Mouse (Mus musculus): ENCODE data around the gene Oit3. TPM values are rescaled to one million over a fixed set of nuclear protein-coding genes. Genes with fewer than 3 reads are reported as not detected.
"Not testable (repeated sequence)": the region's sequence is repeated elsewhere in the genome, so short reads cannot be mapped to it uniquely, and the experiment has no call there.

The Oit3 gene
- polyA plus RNA-seq, 1 experiment from 2014 or later: 0.82 TPM

DNA sequence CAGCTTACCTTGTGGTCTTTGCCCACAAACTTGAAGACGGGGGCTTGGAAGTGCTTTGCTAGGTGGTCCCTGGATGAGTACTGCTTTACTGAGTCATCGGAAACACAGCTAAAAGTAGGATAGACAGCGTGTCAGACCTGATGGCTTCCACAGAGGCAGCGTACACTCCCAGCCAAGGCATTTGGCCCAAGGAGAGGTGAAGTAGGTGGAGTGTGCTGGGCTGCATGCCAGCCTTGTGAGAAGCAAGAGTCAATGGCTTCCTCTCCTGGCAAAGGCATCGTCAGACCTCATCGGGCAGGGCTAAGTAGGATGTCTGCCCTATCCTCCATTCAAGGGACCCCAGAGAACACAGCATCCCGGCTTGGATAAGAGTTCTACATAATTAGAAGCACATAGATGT is 16.2 kb downstream of the Oit3 start:
- 94% methylated on average over 7 of the region's 7 CpGs for WGBS
- no peak overlapping the region for H3K4me3 ChIP-seq
- H3K4me1 ChIP-seq: peaks cover 3% of the 10 kb centered on the region
- no peaks in the 10 kb centered on the region for H3K36me3 ChIP-seq (replicated peaks)
- H3K27ac ChIP-seq (replicated peaks): no peak overlapping the region
- H3K9me3 ChIP-seq: no peaks in the 10 kb centered on the region
- H3K27me3 ChIP-seq (replicated peaks; ENCODE audit: low read depth, poor library complexity, severe bottlenecking): no peaks in the 10 kb centered on the region
- DNase-seq (ENCODE audit: low spot score): no peak

- H3K9me3 ChIP-seq: no peaks in the 10 kb centered on the region
- no peak for DNase-seq (ENCODE audit: low spot score)
- no peak overlapping the region for H3K4me3 ChIP-seq
- no peaks in the 10 kb centered on the region for H3K27me3 ChIP-seq (replicated peaks; ENCODE audit: low read depth, poor library complexity, severe bottlenecking)
- no peaks in the 10 kb centered on the region for H3K36me3 ChIP-seq (replicated peaks)
- 80% methylated on average over 3 of the region's 3 CpGs for WGBS
- no peaks in the 10 kb centered on the region for H3K4me1 ChIP-seq
- no peak overlapping the region for H3K27ac ChIP-seq (replicated peaks)
Measured at GRCm38 (mm10) chr10:59424453-59424852, 17.1 kb downstream of the Oit3 start.

DNA sequence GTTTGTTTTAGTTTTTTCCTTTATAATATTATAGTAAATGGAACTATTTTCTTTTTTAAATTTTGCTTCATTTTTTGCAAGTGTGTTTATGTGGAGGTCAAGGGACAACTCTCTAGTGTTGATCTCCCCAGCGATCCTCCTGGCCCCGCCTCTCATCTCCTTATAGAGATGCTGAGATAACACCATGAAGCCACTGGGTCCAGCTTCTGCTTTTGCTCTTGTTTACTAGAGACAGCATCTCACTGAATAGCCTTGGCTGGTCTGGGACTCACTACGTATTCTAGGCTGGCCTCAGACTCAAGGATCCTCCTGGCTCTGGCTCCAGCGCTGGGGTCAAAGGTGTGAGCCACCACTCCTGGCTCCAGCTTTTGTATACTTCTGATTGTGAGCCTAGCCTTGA is 22.1 kb downstream of the Oit3 start:
- 87% methylated on average over 4 of the region's 4 CpGs for WGBS
- H3K9me3 ChIP-seq: no peaks in the 10 kb centered on the region
- no peak overlapping the region for H3K4me3 ChIP-seq
- no peaks in the 10 kb centered on the region for H3K4me1 ChIP-seq
- DNase-seq (ENCODE audit: low spot score): no peak
- H3K36me3 ChIP-seq (replicated peaks): no peaks in the 10 kb centered on the region
- no peaks in the 10 kb centered on the region for H3K27me3 ChIP-seq (replicated peaks; ENCODE audit: low read depth, poor library complexity, severe bottlenecking)
- no peak overlapping the region for H3K27ac ChIP-seq (replicated peaks)

GRCm38 (mm10) chr10:59416623-59417022 is 25.0 kb downstream of the Oit3 start:
- Histone ChIP-seq H3K9me3 (no peaks in the 10 kb centered on the region), H3K27me3 (replicated peaks; ENCODE audit: low read depth, poor library complexity, severe bottlenecking) (no peaks in the 10 kb centered on the region), H3K4me3 (no peak overlapping the region), H3K4me1 (no peaks in the 10 kb centered on the region), H3K27ac (replicated peaks) (no peak overlapping the region), H3K36me3 (replicated peaks) (no peaks in the 10 kb centered on the region)
- no peak for DNase-seq (ENCODE audit: low spot score)
- 91% methylated on average over 3 of the region's 3 CpGs for WGBS

GRCm38 (mm10) chr10:59413711-59414110 is 27.9 kb downstream of the Oit3 start:
- Histone ChIP-seq H3K4me1 (peaks cover 7% of the 10 kb centered on the region), H3K4me3 (no peak overlapping the region), H3K27me3 (replicated peaks; ENCODE audit: low read depth, poor library complexity, severe bottlenecking) (no peaks in the 10 kb centered on the region), H3K9me3 (no peaks in the 10 kb centered on the region), H3K36me3 (replicated peaks) (no peaks in the 10 kb centered on the region), H3K27ac (replicated peaks) (no peak overlapping the region)
- DNase-seq (ENCODE audit: low spot score): no peak
- WGBS: 91% methylated on average over 4 of the region's 4 CpGs

DNA sequence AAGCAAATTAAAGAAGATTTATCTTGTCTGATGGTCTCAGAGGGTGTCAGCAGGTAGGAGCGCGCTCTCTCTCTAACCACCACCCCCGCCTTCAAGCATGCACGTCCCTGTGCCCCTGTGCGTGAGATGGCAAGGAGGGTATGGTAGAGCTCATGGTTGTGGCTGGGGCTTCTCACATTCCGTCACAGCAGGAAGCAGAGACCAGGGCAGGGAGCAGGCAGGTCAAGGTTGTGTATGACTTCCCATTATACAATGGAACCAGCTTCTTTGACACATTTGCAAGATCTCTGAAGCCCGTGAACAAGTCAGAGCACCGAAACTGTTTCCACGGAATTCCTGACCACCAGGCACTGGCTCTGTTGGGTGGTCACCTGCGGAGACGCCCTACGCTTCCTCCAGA is 31.3 kb downstream of the Oit3 start:
- WGBS: 83% methylated on average over 12 of the region's 12 CpGs
- no peaks in the 10 kb centered on the region for H3K36me3 ChIP-seq (replicated peaks)

DNA sequence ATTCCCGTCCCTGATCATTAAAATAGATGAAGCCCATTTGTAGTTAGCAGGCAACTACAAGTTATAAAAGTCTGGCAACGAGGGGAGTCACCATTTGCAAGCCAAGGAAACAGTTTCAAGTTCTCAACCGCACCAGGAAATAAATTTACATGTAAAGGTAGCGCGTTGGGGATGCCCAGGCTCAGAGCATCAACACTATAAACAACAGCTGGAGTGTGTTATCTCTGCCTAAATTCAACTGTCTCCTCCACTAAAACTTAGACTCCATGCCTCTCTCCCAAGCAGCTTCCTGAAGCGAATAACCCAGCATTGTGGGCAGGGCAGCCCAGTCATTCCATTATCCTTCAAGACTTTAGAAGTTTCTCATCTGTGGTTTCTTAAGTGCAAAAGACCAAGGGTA is 33.1 kb downstream of the Oit3 start:
- H3K4me3 ChIP-seq: no peak overlapping the region
- H3K36me3 ChIP-seq (replicated peaks): no peaks in the 10 kb centered on the region
- no peaks in the 10 kb centered on the region for H3K9me3 ChIP-seq
- WGBS: 70% methylated on average over 6 of the region's 6 CpGs
- no peak for DNase-seq (ENCODE audit: low spot score)
- H3K27ac ChIP-seq (replicated peaks): no peak overlapping the region
- H3K4me1 ChIP-seq: peaks cover 12% of the 10 kb centered on the region
- H3K27me3 ChIP-seq (replicated peaks; ENCODE audit: low read depth, poor library complexity, severe bottlenecking): no peaks in the 10 kb centered on the region

More for the DNA sequence above, 31.3 kb downstream of the Oit3 start:
- no peaks in the 10 kb centered on the region for H3K27me3 ChIP-seq (replicated peaks; ENCODE audit: low read depth, poor library complexity, severe bottlenecking)
- H3K9me3 ChIP-seq: no peaks in the 10 kb centered on the region
- 0 out of 2 replicates have a peak overlapping the region, but pooled peaks have one; percentile 2 for H3K27ac ChIP-seq (replicated peaks)
- DNase-seq (ENCODE audit: low spot score): no peak
- H3K4me3 ChIP-seq: no peak overlapping the region
- peaks cover 7% of the 10 kb centered on the region for H3K4me1 ChIP-seq

- WGBS: 68% methylated on average over 10 of the region's 10 CpGs
Measured at GRCm38 (mm10) chr10:59403793-59404149, 37.8 kb downstream of the Oit3 start.

GRCm38 (mm10) chr10:59402899-59403792 is 38.4 kb downstream of the Oit3 start, which contains the start of gene Pla2g12b:
Pla2g12b (plus strand) TSS chr10:59403660.
- 69% methylated on average over 21 of the region's 21 CpGs for WGBS
- no peaks in the 10 kb centered on the region for H3K9me3 ChIP-seq
- peaks cover 16% of the 10 kb centered on the region for H3K4me1 ChIP-seq
- peak within 1 kb of the TSS; percentile 31 for H3K27ac ChIP-seq (replicated peaks)
- H3K27me3 ChIP-seq (replicated peaks; ENCODE audit: low read depth, poor library complexity, severe bottlenecking): no peaks in the 10 kb centered on the region
- no peaks in the 10 kb centered on the region for H3K36me3 ChIP-seq (replicated peaks)
- DNase-seq (ENCODE audit: low spot score): no peak
- H3K4me3 ChIP-seq: no peak within 1 kb of the TSS

More at GRCm38 (mm10) chr10:59403793-59404149, 37.8 kb downstream of the Oit3 start:
- Histone ChIP-seq H3K4me1 (peaks cover 16% of the 10 kb centered on the region), H3K4me3 (no peak overlapping the region), H3K36me3 (replicated peaks) (no peaks in the 10 kb centered on the region), H3K27ac (replicated peaks) (peak overlapping the region; percentile 31), H3K27me3 (replicated peaks; ENCODE audit: low read depth, poor library complexity, severe bottlenecking) (no peaks in the 10 kb centered on the region), H3K9me3 (no peaks in the 10 kb centered on the region)
- no peak for DNase-seq (ENCODE audit: low spot score)

- H3K9me3 ChIP-seq; H3K27me3 ChIP-seq (replicated peaks; ENCODE audit: low read depth, poor library complexity, severe bottlenecking); DNase-seq (ENCODE audit: low spot score); H3K4me3 ChIP-seq; H3K27ac ChIP-seq (replicated peaks); H3K36me3 ChIP-seq (replicated peaks); H3K4me1 ChIP-seq: not testable (repeated sequence)
- WGBS: 91% methylated on average over 12 of the region's 25 CpGs
Measured at GRCm38 (mm10) chr10:59395461-59395860, 46.1 kb downstream of the Oit3 start, which contains the start of gene Gm10273. Gm10273 (plus strand) TSS chr10:59395632.

- H3K36me3 ChIP-seq (replicated peaks): no peaks in the 10 kb centered on the region; the same call in 1 of the 2 replicates
- no peaks in the 10 kb centered on the region for H3K4me1 ChIP-seq
- no peak overlapping the region for H3K4me3 ChIP-seq
- no peak overlapping the region for H3K27ac ChIP-seq (replicated peaks)
- H3K27me3 ChIP-seq (replicated peaks; ENCODE audit: low read depth, poor library complexity, severe bottlenecking): no peaks in the 10 kb centered on the region
- DNase-seq (ENCODE audit: low spot score): no peak
- 75% methylated on average over 4 of the region's 4 CpGs for WGBS
- peaks cover 15% of the 10 kb centered on the region; the same call in 1 of the 2 replicates for H3K9me3 ChIP-seq
Measured at GRCm38 (mm10) chr10:59391907-59392306, 49.7 kb downstream of the Oit3 start.

DNA sequence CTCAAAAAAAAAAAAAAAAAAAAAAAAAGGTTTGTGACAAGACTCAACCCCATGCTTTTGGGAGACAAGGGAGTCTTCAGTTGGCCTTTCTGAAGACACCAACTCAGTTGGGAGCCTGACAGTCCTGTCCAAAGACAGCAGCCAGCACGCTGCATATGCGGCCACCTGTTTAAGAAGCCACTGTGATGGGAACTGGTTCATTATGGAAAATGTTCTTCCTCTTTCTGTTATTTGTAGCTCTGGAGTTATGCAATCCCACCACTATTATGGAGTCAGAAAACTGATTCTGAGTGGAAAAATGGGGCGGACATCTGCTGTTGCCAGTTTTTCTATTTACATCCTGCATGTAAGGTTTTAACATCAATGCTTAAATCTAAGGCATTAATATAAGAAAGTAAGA is 51.9 kb downstream of the Oit3 start:
- Histone ChIP-seq H3K4me1 (no peaks in the 10 kb centered on the region), H3K27me3 (replicated peaks; ENCODE audit: low read depth, poor library complexity, severe bottlenecking) (no peaks in the 10 kb centered on the region), H3K36me3 (replicated peaks) (no peaks in the 10 kb centered on the region; the same call in 1 of the 2 replicates), H3K9me3 (peaks cover 13% of the 10 kb centered on the region; the same call in 1 of the 2 replicates), H3K27ac (replicated peaks) (no peak overlapping the region), H3K4me3 (no peak overlapping the region)
- no peak for DNase-seq (ENCODE audit: low spot score)
- 96% methylated on average over 3 of the region's 3 CpGs for WGBS

DNA sequence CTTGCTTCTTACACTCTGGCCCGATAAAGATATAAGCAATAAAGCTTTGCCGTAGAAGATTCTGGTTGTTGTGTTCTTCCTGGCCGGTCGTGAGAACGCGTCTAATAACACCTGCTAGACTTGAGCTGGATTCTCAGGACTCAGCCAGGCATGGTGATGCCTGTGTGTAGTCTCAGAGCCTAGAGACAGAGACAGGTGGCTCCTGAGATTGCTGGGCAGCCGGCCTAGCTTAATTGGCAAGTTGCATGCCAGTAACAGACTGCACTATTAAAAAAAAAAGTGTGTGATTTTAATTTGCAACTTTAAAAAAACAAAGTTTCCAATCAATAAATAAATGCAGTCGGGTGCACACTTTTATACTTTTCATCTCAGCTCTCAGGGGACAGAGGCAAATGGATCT is 54.6 kb downstream of the Oit3 start:
- H3K27me3 ChIP-seq (replicated peaks; ENCODE audit: low read depth, poor library complexity, severe bottlenecking): no peaks in the 10 kb centered on the region
- 91% methylated on average over 8 of the region's 8 CpGs for WGBS
- H3K36me3 ChIP-seq (replicated peaks): no peaks in the 10 kb centered on the region; the same call in 1 of the 2 replicates

More for the DNA sequence above, 54.6 kb downstream of the Oit3 start:
- Histone ChIP-seq H3K27ac (replicated peaks) (no peak overlapping the region), H3K4me3 (no peak overlapping the region), H3K4me1 (no peaks in the 10 kb centered on the region), H3K9me3 (peaks cover 13% of the 10 kb centered on the region; the same call in 1 of the 2 replicates)
- DNase-seq (ENCODE audit: low spot score): no peak
